Mouse (Mus musculus): Measurements from ENCODE around the gene Gast. TPM values are rescaled to one million over a fixed set of nuclear protein-coding genes. Genes with fewer than 3 reads are reported as not detected.
"Not testable (repeated sequence)": the region's sequence is repeated elsewhere in the genome, so short reads cannot be mapped to it uniquely, and the experiment has no call there.

Gene Gast
- total RNA-seq, 2 experiments from 2014 or later, result not detected

- peak; percentile 91 to 96 for DNase-seq (ENCODE audit: low spot score in 2 of 2)
These were observed 14.0 kb upstream of the Gast start for GRCm38 (mm10) chr11:100320172-100320630.

DNA sequence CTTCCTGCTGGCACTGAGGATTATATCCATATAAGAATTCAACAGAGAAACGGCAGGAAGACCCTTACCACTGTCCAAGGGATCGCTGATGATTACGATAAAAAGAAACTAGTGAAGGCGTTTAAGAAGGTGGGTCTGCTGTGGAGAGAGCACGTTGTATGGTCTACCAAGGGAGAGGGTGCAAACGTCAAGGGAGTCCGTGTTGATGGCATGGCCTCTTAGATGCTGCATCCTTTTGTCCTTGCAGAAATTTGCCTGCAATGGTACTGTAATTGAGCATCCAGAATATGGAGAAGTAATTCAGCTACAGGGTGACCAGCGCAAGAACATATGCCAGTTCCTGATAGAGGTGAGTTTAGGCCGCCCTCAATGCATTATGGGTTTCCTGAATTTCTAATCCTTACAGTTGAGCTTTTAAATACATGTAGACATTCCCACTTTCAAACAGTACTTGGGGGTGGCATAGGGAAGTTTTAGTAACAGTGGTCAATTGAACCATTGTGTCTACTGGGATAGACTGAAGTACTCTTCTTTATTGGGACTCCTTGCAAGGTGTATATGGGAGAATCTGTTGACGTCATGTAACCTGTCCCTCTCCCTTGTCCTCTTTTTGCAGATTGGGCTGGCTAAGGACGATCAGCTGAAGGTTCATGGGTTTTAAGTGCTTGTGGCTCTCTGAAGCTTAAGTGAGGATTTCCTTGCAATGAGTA lies 13.4 kb upstream of the Gast start:
- DNase-seq (ENCODE audit: low spot score in 2 of 2), result not testable (repeated sequence)

DNA sequence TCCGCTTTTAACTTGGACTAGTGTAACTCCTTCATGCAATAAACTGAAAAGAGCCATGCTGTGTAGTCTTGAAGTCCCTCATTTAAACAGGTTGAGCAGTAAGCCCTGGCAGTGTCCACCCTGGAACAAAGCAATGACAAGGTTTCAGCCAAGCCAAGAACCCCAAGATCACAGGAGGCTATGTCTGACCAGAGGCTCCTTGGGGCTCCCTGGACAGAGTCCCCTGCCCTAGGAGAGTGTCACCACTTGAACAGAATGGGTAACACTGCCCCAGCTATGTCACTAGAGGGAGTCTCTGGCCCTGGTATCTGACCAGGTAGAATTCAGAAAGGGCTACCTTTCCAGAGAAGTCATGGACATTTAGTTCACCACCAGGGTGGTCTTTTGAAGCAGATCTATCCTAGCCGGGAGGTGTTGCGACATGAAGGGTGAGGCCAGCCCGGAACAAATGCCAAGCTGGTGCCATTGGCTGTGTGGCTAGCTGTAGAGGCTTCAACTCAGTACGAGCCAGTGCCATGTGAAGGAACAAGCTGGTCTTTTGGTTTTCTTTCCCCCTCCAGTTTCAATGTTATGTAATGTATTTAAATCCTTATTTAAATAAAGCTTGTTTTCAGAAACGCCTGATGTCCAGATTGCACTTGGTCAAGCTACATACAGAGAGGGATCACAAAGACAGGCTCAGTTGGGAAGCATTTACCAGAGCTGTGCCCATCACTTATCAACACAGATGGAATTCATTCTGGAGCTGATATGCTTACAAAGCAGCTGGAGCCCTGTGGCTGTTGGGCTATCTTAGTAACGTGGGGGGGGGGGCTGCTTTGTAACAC lies 12.5 kb upstream of the Gast start:
- not testable (repeated sequence) for DNase-seq (ENCODE audit: low spot score in 2 of 2)

GRCm38 (mm10) chr11:100322591-100323258 lies 11.5 kb upstream of the Gast start:
- DNase-seq (ENCODE audit: low spot score in 2 of 2), result no peak

GRCm38 (mm10) chr11:100323578-100323977 lies 10.6 kb upstream of the Gast start:
- DNase-seq (ENCODE audit: low spot score in 2 of 2), result peak in 1 of 2 experiments; percentile 74

GRCm38 (mm10) chr11:100325062-100325629 lies 9.1 kb upstream of the Gast start:
- DNase-seq (ENCODE audit: low spot score in 2 of 2), result no peak

DNA sequence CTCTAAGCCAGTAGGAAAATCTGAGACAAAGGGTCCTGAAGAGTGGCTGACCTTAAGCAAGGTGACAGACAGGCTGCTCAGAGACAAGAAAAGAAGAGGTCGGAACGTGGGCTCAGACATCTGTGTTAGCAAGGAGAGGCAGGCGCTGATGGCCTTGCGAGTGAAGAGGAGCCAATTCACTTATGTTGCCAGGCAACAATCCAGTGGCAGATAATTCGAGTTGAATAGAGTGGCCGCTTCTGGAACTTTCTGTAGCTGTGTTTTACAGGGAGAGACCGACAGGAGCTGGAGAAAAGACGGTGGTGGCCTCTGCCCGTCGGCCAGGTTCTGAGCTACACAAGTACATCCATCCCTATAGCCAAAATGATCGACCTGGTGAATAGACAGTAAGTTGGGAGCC lies 6.9 kb upstream of the Gast start:
- DNase-seq (ENCODE audit: low spot score in 2 of 2), result no peak

- no peak for DNase-seq (ENCODE audit: low spot score in 2 of 2)
These were observed 6.4 kb upstream of the Gast start for GRCm38 (mm10) chr11:100327761-100328160.

DNA sequence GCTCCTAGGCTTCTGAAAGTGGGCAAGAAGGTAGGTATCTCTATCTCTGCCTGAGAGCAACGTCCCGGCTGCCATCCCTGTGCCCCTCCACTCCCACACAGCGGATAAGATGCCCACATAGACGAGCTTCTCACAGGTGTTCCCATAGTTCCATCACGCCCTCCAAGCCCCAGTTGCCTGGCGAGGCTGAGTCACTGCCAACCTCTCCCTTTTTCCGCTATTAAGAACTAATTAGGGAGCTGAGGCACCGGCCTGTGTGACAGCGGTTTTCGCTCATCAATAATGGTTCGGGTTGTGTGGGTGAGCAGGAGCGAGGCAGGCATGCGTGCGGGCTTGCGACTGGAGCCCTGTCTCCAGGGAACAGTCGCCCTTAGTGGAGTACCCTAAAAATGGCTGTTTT lies 4.0 kb upstream of the Gast start:
- DNase-seq (ENCODE audit: low spot score in 2 of 2), result peak in 1 of 2 experiments; percentile 37

DNA sequence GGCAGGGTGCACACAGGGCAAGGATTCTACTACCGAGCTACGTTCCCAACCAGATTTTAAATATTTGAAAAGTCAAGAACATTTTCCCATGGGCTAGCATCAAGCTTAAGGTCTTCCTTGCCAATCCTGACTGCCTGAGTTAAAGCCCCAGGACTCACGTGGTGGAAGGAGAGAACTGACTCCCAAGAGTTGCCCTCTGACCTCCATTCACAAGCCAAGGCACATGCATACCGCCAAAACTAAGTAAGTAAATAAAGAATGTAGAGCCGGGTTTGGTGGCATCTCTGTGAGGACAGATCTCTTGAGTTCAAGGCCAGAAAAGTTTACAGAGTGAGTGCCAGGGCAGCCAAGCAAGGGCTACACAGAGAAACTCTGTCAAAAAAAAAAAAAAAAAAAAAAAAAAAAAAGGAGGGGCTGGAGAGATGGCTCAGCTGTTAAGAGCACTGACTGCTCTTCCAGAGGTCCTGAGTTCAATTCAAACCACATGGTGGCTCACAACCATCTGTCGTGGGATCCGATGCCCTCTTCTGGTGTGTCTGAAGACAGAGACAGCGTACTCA lies 3.3 kb upstream of the Gast start:
- DNase-seq (ENCODE audit: low spot score in 2 of 2), result not testable (repeated sequence)

GRCm38 (mm10) chr11:100332766-100333515 lies 1.3 kb upstream of the Gast start:
- DNase-seq (ENCODE audit: low spot score in 2 of 2), result peak; percentile 70 to 86

DNA sequence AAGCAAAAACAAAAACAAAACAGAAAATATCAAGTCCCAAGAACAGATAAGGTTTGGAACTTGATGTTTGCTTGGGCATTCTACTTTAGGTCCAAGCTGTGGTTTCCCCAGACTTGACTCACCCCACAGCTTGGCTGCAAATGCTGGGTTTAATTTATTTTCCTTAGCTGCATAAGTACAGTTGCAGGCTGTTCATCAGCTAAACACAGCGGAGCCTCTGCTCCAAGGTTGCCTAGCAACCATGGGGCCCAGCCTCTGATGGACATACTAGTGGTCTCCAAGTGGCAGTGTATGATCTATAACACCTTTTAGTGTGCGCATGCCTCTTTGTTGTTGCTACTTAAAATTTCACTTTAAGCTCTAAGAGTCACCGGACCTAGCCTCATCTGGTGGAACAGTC lies 1.5 kb downstream of the Gast start:
- DNase-seq (ENCODE audit: low spot score in 2 of 2), result peak in 1 of 2 experiments; percentile 41

DNA sequence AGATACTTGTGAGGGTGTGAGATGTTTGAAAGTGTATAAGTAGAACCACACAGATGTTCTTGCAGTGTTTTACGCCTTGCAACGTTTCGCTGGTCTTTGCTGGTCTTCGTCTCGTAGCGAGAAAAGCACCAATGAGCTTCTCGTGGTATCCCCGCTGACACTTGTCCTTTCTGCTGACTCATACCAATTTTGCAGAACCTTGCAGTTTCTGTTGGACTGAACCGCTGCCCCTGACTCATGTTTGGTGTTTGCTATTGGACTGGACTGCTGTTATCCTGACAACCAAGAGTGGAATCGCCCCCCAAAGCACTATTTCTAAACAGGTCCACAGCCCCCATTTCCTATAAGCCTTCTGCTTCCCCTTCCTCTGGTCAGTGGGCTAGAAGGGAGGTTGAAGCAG lies 10.1 kb downstream of the Gast start:
- DNase-seq (ENCODE audit: low spot score in 2 of 2), result no peak

GRCm38 (mm10) chr11:100352076-100352857 lies 18.1 kb downstream of the Gast start:
- DNase-seq (ENCODE audit: low spot score in 2 of 2), result peak; percentile 49 to 58

DNA sequence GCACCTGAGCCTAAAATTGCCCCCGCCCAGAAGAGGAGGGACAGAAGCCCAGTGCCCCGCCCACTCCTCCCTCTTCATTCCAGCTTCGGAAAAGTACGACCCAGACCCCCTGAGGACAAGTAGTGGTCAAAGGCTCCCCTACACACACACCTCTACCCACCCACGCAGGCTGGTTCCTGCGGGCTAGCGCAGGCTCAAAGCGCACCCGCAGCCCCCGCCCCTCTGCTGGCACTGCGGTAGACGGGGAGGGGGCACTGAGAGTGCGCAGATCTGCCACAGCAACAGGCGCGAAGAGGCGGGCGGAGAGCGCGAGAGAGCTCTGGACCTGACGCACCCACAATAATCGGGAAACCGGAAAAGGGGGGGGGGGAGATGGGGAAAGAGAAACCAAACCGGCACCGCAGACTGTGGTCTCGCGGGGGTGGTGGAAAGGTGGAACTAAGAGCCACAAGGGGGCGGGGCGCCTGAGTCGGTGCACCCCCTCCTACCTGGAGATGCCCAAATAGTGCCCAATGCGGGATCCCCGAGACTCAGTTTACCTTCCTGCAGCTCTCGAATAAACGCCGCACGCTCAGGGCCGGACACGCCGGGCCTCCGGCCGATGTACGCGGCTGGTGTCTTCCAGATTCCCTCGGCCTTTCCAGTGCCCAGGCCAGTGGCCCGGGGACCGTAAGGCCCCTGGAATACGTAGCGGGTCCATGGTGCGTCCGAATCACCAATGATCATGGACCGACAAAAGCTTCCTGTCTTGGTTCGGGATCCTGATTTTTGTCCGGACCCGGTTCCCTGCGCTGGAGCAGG lies 21.1 kb downstream of the Gast start:
- DNase-seq (ENCODE audit: low spot score in 2 of 2), result peak; percentile 54 to 62

DNA sequence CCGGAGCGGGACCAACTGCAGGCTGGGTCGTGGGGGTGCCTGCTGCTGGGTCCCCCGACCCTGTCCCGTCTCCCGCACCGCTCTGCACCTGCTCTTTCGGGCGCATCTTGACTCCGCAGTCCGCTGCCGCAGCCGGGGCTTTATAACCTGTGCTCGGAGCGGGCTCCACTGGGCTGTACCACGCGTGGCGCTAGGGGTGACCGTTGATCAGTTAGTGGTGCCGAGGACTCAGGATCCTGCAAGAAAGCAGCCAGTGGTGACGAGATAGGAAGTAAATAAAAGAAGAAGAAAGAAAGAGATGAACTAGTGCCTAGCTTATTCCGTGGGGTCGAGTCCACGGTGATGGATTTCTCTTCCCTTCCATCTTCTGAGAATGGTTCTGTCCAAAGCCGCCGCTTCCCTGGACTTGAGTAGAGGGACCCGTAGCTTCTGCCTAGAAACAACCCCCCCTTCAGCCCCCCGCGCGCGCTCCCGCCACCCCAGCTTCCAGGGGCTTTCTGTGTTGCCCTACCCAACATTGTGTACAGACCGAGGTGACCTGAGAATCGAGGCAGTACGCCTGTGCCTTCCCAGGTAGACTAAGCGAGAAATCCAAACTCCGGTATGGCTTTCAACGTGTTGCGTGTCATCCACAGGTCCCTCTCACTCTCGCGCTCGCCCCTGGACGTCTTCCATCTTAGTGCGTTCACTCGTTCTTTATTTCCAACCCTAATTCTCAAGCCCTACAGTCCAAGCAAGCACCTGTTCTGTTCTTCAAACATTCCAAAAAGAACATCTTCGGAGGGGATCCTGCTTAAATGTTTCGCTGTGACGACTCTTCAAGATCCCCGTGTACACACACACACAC lies 22.0 kb downstream of the Gast start, which contains the start of gene Hap1:
Gene Hap1 (minus strand): TSS at position 157 of the 847 bp plus-strand sequence.
- peak; percentile 68 to 83 for DNase-seq (ENCODE audit: low spot score in 2 of 2)

GRCm38 (mm10) chr11:100356819-100357211 lies 22.6 kb downstream of the Gast start:
- no peak for DNase-seq (ENCODE audit: low spot score in 2 of 2)

- DNase-seq (ENCODE audit: low spot score in 2 of 2), result no peak
These were observed 23.2 kb downstream of the Gast start for GRCm38 (mm10) chr11:100357408-100357807.

All from layer of hippocampus, adult 18-20 months (tissue).